23 mouse cellular contexts compared by ENCODE assay signal in the genomic region with DNA sequence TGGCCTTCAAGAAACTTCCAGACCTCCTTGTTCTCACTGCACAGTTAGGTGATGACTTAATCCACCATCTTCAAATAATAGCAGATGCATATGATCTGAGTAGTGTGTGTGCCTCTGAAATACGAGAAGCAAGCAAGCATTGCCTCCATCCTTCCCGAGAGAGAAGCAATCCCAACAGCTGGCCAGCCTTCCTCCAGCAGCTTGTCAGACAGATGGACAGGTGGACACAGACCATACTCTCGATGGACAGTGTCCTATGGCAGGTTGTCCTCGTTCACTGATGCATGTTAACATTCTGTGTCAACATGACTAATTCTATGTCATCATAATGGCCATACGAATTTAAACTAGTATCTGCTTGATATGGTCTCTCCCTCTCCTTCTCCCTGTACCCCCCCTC. TPM values are rescaled to one million over a fixed set of nuclear protein-coding genes. Genes with fewer than 3 reads are reported as not detected.
"Had no signal": no experiment of that assay in that cellular context is flagged by ENCODE, and none has a peak within 500 bp of the region (broad histone marks: within the 10 kb centered on the region; RNA-seq: fewer than 3 reads in every experiment).

No protein-coding gene starts in this region.

- H3K27me3 ChIP-seq: heart, embryonic 15.5 days; hindbrain, embryonic 12.5 days; hindbrain, embryonic 15.5 days; kidney, embryonic 15.5 days; limb, embryonic 12.5 days had no signal

- H3K4me2 ChIP-seq: heart, embryonic 15.5 days; kidney, embryonic 15.5 days; limb, embryonic 12.5 days had no signal

- ATAC-seq: hindbrain, postnatal 0 days; intestine, embryonic 16.5 days had no signal

- H3K9ac ChIP-seq: heart, embryonic 15.5 days; hindbrain, embryonic 12.5 days; hindbrain, embryonic 15.5 days; kidney, embryonic 15.5 days; limb, embryonic 12.5 days had no signal

- H3K4me3 ChIP-seq: heart, adult 2 months; heart, embryonic 13.5 days; heart, embryonic 15.5 days; hindbrain, embryonic 12.5 days; hindbrain, embryonic 15.5 days; kidney, embryonic 15.5 days; left cerebral cortex, adult 2 months; limb, embryonic 10.5 days; limb, embryonic 12.5 days had no signal

- H3K27ac ChIP-seq: heart, adult 2 months; heart, embryonic 13.5 days; heart, embryonic 15.5 days; hindbrain, embryonic 15.5 days; hindbrain, postnatal 0 days; kidney, embryonic 15.5 days; kidney, postnatal 0 days; left cerebral cortex, adult 2 months; limb, embryonic 10.5 days; limb, embryonic 12.5 days had no signal

- H3K9me3 ChIP-seq: heart, embryonic 13.5 days; heart, embryonic 15.5 days; hindbrain, embryonic 12.5 days; hindbrain, embryonic 15.5 days; kidney, embryonic 15.5 days; limb, embryonic 10.5 days; limb, embryonic 12.5 days had no signal

- H3K36me3 ChIP-seq: heart, embryonic 13.5 days; heart, embryonic 15.5 days; hindbrain, embryonic 12.5 days; hindbrain, embryonic 15.5 days; kidney, embryonic 15.5 days; limb, embryonic 10.5 days; limb, embryonic 12.5 days had no signal

- DNase-seq: gastrocnemius, postnatal 14 days; gastrocnemius, postnatal 36 days; heart, adult 11 months; heart, adult 2 months; heart, postnatal 14 days; heart, postnatal 36 days; kidney, adult 11 months; kidney, adult 2 months; kidney, adult 9 months; kidney, postnatal 14 days; kidney, postnatal 36 days; liver had no signal

RNA-seq across cellular contexts. Expression of gene Irf4, which starts 25.8 kb away (rescaled TPM):
- total RNA-seq: hindbrain, postnatal 0 days had no signal
- polyA plus RNA-seq: limb, embryonic 10.5 days; limb, embryonic 12.5 days had no signal
